Mouse (Mus musculus): ENCODE measurements at regions not wholly inside any gene's neighbourhood (a gene's known extent, or its start where the extent isn't known, plus 50 kb on each side); places are given as distances from the start of the nearest gene placed in this dataset.

- Histone ChIP-seq H3K9ac (ENCODE audit: low read length) (no peak overlapping the region), H3K27ac (ENCODE audit: low read depth, low read length) (no peak overlapping the region), H3K9me3 (ENCODE audit: control insufficient read depth, low read length) (no peaks in the 10 kb centered on the region), H3K4me3 (ENCODE audit: low read depth, low read length) (no peak overlapping the region), H3K4me2 (ENCODE audit: low read depth, low read length, severe bottlenecking) (no peak overlapping the region), H3K27me3 (ENCODE audit: control insufficient read depth, insufficient read depth, low read length) (no peaks in the 10 kb centered on the region), H3K4me1 (replicated peaks; ENCODE audit: control insufficient read depth, insufficient read depth, low read length) (peaks cover 7% of the 10 kb centered on the region), H3K36me3 (ENCODE audit: control insufficient read depth, insufficient read depth, low read length) (no peaks in the 10 kb centered on the region)
- ATAC-seq (replicated peaks; ENCODE audit: low FRiP score) (no peak), DNase-seq (ENCODE audit: low spot score) (no peak)
- WGBS, result 89% methylated on average over 4 of the region's 4 CpGs
These were observed 242.3 kb downstream of the Cbln1 start for GRCm38 (mm10) chr8:87230096-87230495.

DNA sequence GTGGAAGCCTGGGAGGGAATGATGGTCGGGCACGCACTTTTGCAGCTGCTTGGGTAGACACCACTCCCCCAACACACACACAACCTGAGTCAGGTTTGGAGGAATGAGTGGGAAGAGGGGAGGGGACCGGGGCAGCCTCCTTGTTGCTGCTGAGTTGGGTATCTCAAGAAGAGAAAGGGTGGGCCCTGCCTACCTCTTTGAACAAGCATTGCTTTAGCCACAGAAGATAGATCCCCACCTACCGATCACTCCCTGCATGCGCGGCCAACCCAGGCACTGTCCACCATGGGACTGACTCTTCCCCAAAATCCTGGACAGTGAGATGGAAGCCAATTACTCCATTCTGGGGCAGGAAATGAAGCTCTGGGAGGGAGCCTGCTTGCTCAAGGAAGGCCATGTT, 243.2 kb downstream of the Cbln1 start:
- Histone ChIP-seq H3K36me3 (ENCODE audit: control insufficient read depth, insufficient read depth, low read length) (no peaks in the 10 kb centered on the region), H3K27me3 (ENCODE audit: control insufficient read depth, insufficient read depth, low read length) (no peaks in the 10 kb centered on the region), H3K4me2 (ENCODE audit: low read depth, low read length, severe bottlenecking) (no peak overlapping the region), H3K4me3 (ENCODE audit: low read depth, low read length) (no peak overlapping the region), H3K9ac (ENCODE audit: low read length) (no peak overlapping the region), H3K9me3 (ENCODE audit: control insufficient read depth, low read length) (no peaks in the 10 kb centered on the region), H3K4me1 (replicated peaks; ENCODE audit: control insufficient read depth, insufficient read depth, low read length) (peaks cover 5% of the 10 kb centered on the region), H3K27ac (ENCODE audit: low read depth, low read length) (no peak overlapping the region)
- DNase-seq (ENCODE audit: low spot score) (no peak), ATAC-seq (replicated peaks; ENCODE audit: low FRiP score) (no peak)
- 97% methylated on average over 6 of the region's 6 CpGs for WGBS

GRCm38 (mm10) chr8:87228777-87229176, 243.6 kb downstream of the Cbln1 start:
- no peaks in the 10 kb centered on the region for H3K27me3 ChIP-seq (ENCODE audit: control insufficient read depth, insufficient read depth, low read length)
- no peaks in the 10 kb centered on the region for H3K9me3 ChIP-seq (ENCODE audit: control insufficient read depth, low read length)
- H3K36me3 ChIP-seq (ENCODE audit: control insufficient read depth, insufficient read depth, low read length), result no peaks in the 10 kb centered on the region
- ATAC-seq (replicated peaks; ENCODE audit: low FRiP score), result no peak
- H3K4me2 ChIP-seq (ENCODE audit: low read depth, low read length, severe bottlenecking), result no peak overlapping the region
- 90% methylated on average over 6 of the region's 6 CpGs for WGBS
- H3K4me3 ChIP-seq (ENCODE audit: low read depth, low read length), result no peak overlapping the region
- H3K9ac ChIP-seq (ENCODE audit: low read length), result no peak overlapping the region
- H3K4me1 ChIP-seq (replicated peaks; ENCODE audit: control insufficient read depth, insufficient read depth, low read length), result peaks cover 3% of the 10 kb centered on the region
- DNase-seq (ENCODE audit: low spot score), result no peak
- no peak overlapping the region for H3K27ac ChIP-seq (ENCODE audit: low read depth, low read length)

DNA sequence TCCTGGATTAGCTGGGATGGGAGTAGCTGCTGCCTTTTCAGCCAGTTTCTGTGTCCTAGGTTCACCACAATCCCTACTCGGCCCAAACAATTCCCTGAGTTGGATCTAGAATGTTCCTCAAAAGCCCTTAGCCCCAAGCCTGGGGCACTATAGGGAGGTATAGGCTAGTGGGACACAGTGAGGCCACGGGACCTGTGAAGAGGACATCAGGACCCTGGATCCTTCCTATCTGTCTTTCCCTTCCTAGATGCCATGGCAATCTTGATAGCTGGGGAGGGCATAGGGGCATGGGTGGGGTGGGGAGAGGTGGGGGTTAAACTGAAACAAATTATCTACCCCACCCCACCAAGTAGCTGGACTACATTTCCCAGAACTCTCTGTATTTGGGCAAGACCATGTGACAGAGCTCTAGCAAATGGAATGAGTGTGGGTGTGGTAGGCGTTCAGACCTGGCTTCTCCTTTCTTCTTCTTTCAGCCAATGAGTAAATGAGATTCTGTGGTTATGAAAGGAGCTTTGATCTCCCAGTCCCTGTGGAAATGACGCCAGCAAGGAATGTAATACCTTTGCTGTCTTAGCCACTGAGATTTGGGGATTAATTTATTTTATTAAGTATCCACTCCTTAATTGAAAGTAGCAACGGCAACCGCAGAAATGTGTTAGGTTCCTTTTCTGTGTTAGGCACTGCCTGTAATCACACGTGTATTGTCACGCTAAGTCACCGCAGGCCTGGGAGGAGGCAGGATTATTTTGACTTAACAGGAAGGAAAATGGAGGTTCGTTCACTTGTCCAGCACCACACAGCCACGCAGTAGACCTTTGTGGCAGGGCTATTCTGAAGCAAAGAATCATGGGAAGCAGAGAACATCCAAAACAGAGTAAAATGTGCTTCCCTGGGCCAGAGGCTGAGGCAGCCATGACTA, 246.6 kb downstream of the Cbln1 start:
- no peak overlapping the region for H3K27ac ChIP-seq (ENCODE audit: low read depth, low read length)
- ATAC-seq (replicated peaks; ENCODE audit: low FRiP score) (no peak; the same call in 1 of the 2 replicates), DNase-seq (ENCODE audit: low spot score) (no peak)
- 77% methylated on average over 11 of the region's 11 CpGs for WGBS
- no peak overlapping the region for H3K9ac ChIP-seq (ENCODE audit: low read length)
- H3K4me3 ChIP-seq (ENCODE audit: low read depth, low read length), result no peak overlapping the region
- no peak overlapping the region for H3K4me2 ChIP-seq (ENCODE audit: low read depth, low read length, severe bottlenecking)
- peaks cover 3% of the 10 kb centered on the region; the same call in 1 of the 2 replicates for H3K4me1 ChIP-seq (replicated peaks; ENCODE audit: control insufficient read depth, insufficient read depth, low read length)
- no peaks in the 10 kb centered on the region for H3K27me3 ChIP-seq (ENCODE audit: control insufficient read depth, insufficient read depth, low read length)
- no peaks in the 10 kb centered on the region for H3K9me3 ChIP-seq (ENCODE audit: control insufficient read depth, low read length)
- no peaks in the 10 kb centered on the region for H3K36me3 ChIP-seq (ENCODE audit: control insufficient read depth, insufficient read depth, low read length)

GRCm38 (mm10) chr8:87220581-87220980, 251.8 kb downstream of the Cbln1 start:
- no peaks in the 10 kb centered on the region; the same call in 1 of the 2 replicates for H3K27me3 ChIP-seq (ENCODE audit: control insufficient read depth, insufficient read depth, low read length)
- WGBS, result 87% methylated on average over 6 of the region's 6 CpGs
- ATAC-seq (replicated peaks; ENCODE audit: low FRiP score) (no peak), DNase-seq (ENCODE audit: low spot score) (no peak)
- no peak overlapping the region for H3K4me3 ChIP-seq (ENCODE audit: low read depth, low read length)
- H3K36me3 ChIP-seq (ENCODE audit: control insufficient read depth, insufficient read depth, low read length), result no peaks in the 10 kb centered on the region
- no peaks in the 10 kb centered on the region; the same call in 1 of the 2 replicates for H3K4me1 ChIP-seq (replicated peaks; ENCODE audit: control insufficient read depth, insufficient read depth, low read length)
- no peaks in the 10 kb centered on the region for H3K9me3 ChIP-seq (ENCODE audit: control insufficient read depth, low read length)
- no peak overlapping the region for H3K27ac ChIP-seq (ENCODE audit: low read depth, low read length)
- no peak overlapping the region for H3K4me2 ChIP-seq (ENCODE audit: low read depth, low read length, severe bottlenecking)
- no peak overlapping the region for H3K9ac ChIP-seq (ENCODE audit: low read length)

DNA sequence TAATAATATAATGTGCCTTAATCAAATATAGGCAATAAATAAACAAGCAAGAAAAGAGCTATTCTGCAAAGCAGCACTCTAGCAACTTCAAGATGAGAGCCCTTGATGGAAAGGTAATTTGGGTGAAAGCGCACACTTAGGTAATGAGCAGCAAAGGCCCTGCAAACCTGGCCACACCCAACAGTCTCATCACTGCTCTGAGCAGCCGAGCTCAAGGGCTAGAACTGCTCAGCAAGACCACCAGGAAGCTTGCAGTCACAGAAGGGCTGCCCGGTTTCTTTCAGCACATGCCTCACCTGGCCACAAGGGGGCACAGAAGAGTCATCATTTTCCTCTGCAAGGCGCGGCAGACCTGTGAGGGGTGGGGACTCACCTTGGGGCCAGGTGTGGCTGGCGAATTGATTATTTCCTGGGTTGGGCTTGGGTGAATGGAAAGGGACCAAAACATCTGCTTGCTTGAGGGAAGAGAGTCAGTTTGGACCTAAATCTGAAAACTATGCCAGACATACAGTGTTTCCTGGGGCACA, 253.4 kb downstream of the Cbln1 start:
- Histone ChIP-seq H3K4me3 (ENCODE audit: low read depth, low read length) (no peak overlapping the region), H3K36me3 (ENCODE audit: control insufficient read depth, insufficient read depth, low read length) (no peaks in the 10 kb centered on the region), H3K4me1 (replicated peaks; ENCODE audit: control insufficient read depth, insufficient read depth, low read length) (no peaks in the 10 kb centered on the region; the same call in 1 of the 2 replicates), H3K9me3 (ENCODE audit: control insufficient read depth, low read length) (no peaks in the 10 kb centered on the region), H3K27ac (ENCODE audit: low read depth, low read length) (no peak overlapping the region), H3K4me2 (ENCODE audit: low read depth, low read length, severe bottlenecking) (no peak overlapping the region), H3K9ac (ENCODE audit: low read length) (no peak overlapping the region), H3K27me3 (ENCODE audit: control insufficient read depth, insufficient read depth, low read length) (no peaks in the 10 kb centered on the region; the same call in 1 of the 2 replicates)
- ATAC-seq (replicated peaks; ENCODE audit: low FRiP score) (no peak), DNase-seq (ENCODE audit: low spot score) (peak; percentile 64)
- WGBS, result 14% methylated on average over 6 of the region's 6 CpGs

GRCm38 (mm10) chr8:87214962-87215361, 257.4 kb downstream of the Cbln1 start:
- 57% methylated on average over 10 of the region's 10 CpGs for WGBS
- no peak overlapping the region for H3K4me2 ChIP-seq (ENCODE audit: low read depth, low read length, severe bottlenecking)
- H3K4me1 ChIP-seq (replicated peaks; ENCODE audit: control insufficient read depth, insufficient read depth, low read length), result no peaks in the 10 kb centered on the region; the same call in 1 of the 2 replicates
- no peaks in the 10 kb centered on the region; the same call in 1 of the 2 replicates for H3K27me3 ChIP-seq (ENCODE audit: control insufficient read depth, insufficient read depth, low read length)
- H3K36me3 ChIP-seq (ENCODE audit: control insufficient read depth, insufficient read depth, low read length), result no peaks in the 10 kb centered on the region
- no peaks in the 10 kb centered on the region for H3K9me3 ChIP-seq (ENCODE audit: control insufficient read depth, low read length)
- DNase-seq (ENCODE audit: low spot score) (no peak), ATAC-seq (replicated peaks; ENCODE audit: low FRiP score) (no peak)
- no peak overlapping the region for H3K9ac ChIP-seq (ENCODE audit: low read length)
- H3K27ac ChIP-seq (ENCODE audit: low read depth, low read length), result no peak overlapping the region
- H3K4me3 ChIP-seq (ENCODE audit: low read depth, low read length), result no peak overlapping the region

DNA sequence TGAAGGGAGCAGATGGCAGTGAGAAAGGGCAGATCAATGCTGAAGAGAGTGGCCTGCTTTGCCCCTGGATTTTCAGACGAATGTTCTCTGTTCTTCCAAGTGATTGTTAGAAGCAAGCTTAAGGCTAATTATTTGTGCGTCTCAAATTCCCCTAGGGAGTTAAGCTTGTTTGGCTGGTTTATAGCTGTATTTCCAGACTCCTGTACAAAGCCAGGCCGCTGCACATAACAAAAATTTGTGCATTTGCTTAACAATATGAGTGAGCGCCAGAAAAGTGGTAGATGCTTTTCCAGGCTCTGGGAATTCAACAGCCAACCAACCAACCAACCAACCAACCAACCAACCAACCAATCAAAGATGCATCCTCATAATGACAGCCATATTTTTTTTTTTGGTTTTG, 261.9 kb downstream of the Cbln1 start:
- Histone ChIP-seq H3K27me3 (ENCODE audit: control insufficient read depth, insufficient read depth, low read length) (no peaks in the 10 kb centered on the region), H3K9ac (ENCODE audit: low read length) (no peak overlapping the region), H3K4me3 (ENCODE audit: low read depth, low read length) (no peak overlapping the region), H3K36me3 (ENCODE audit: control insufficient read depth, insufficient read depth, low read length) (no peaks in the 10 kb centered on the region), H3K4me1 (replicated peaks; ENCODE audit: control insufficient read depth, insufficient read depth, low read length) (no peaks in the 10 kb centered on the region), H3K27ac (ENCODE audit: low read depth, low read length) (no peak overlapping the region), H3K4me2 (ENCODE audit: low read depth, low read length, severe bottlenecking) (no peak overlapping the region), H3K9me3 (ENCODE audit: control insufficient read depth, low read length) (no peaks in the 10 kb centered on the region)
- no peak for DNase-seq (ENCODE audit: low spot score)
- WGBS, result 59% methylated on average over 4 of the region's 4 CpGs
- no peak for ATAC-seq (replicated peaks; ENCODE audit: low FRiP score)
